Mouse (Mus musculus) heart, postnatal 4 days (tissue): ENCODE data around the gene Mospd2. TPM values are rescaled to one million over a fixed set of nuclear protein-coding genes. Genes with fewer than 3 reads are reported as not detected.

Experiments used
- DNase-seq: peaks from one replicate; pipeline ENCODE4 v3.0.0; 2021
- total RNA-seq, 2 experiments: library from RNA; stranded (reverse); gene quantifications; 2 replicates each; pipeline ENCODE4 v1.2.3; 2021

Mospd2 gene
- total RNA-seq: 10 to 100 TPM; 15.0 to 16.6 TPM

- DNase-seq: peak; percentile 86
These were observed at the start of gene Mospd2, which contains the start of gene Fancb for GRCm38 (mm10) chrX:164980193-164980775. Gene Mospd2, minus strand, starts transcription at chrX:164980375. Gene Fancb, plus strand, starts transcription at chrX:164980592.

DNA sequence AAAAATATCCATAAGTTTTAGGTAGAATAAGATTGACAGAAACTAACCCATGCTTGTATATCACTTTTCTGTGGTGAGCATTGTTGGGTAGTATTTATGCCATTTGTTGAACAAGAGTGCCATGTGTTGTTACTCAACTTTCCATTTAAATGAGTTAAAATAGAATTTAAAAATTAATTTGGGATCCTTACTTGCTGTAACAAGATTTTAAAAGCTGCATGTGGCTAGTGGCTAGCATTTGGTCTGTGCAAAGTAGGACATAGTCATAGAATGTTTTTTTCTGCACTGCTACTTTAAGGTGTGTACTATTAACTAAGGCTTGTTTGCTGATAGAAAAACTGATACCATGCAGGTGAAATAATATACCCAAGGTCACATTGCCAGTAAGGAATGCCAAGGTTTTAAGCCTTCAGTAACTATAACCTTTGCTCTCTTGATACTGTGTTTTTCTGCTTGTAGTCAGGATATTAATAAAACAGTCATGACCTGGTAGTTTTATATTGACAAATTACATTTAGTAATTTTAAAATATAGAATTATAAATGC, 24.7 kb upstream of the Mospd2 start, which contains the start of gene Gm17604:
Gm17604 (minus strand) TSS at position 51 of the 546 bp plus-strand sequence.
- no peak for DNase-seq

DNA sequence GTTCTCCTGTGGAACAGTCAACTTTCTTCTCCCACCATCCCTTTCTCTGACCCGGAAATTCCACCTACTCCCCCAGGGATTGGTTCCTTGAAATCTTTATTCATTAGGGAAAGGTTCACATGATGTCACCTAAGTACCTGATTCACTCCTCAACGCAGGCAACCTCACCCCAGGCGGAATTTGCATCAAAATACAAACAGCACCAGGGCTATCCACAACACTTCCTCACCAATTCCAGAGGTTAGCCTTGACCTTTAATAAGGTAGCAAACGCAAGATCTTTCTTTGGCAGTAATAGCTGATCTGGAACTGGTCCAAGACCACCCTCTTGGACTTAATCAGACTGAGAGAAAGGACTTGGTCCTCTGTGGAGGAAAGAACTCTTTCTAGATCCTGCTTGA, 23.0 kb upstream of the Mospd2 start:
- DNase-seq: peak; percentile 14

- DNase-seq: no peak
These were observed 1.3 kb downstream of the Mospd2 start for GRCm38 (mm10) chrX:164978866-164979265.

GRCm38 (mm10) chrX:164971206-164971605, 9.0 kb downstream of the Mospd2 start:
- no peak for DNase-seq

DNA sequence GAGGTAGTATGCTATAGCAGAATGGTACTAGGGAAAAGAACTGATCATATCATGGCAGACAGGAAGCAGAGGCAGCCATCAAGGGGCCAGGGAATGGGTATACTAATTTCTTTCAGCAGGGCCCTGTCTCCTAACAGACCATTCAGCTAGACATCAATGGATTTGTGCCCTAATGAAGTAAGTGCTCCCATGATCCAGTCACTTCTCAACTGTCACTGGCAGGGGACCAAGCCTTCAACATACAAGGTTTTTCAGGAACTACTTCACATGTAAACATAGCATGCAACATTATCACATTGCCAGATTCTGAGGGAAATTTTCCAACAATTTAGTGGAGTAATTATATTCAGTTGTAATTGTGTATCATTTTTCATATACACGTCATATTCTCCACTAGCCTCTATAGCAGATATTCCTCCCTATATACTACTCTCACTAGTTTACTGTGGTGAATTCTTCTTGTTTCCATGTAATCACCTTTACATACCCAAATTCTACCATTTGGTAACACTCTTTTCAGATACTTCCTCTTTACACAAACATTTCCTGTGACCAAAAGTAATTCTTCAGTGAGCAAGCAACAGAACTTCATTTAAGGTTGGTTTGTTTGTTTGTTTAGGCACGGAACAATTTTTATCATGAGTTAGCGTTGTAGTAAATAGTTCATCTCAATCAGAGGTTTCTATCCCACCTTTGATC, 14.3 kb downstream of the Mospd2 start:
- no peak for DNase-seq

- no peak for DNase-seq
These were observed 27.4 kb downstream of the Mospd2 start for GRCm38 (mm10) chrX:164952601-164953375.

DNA sequence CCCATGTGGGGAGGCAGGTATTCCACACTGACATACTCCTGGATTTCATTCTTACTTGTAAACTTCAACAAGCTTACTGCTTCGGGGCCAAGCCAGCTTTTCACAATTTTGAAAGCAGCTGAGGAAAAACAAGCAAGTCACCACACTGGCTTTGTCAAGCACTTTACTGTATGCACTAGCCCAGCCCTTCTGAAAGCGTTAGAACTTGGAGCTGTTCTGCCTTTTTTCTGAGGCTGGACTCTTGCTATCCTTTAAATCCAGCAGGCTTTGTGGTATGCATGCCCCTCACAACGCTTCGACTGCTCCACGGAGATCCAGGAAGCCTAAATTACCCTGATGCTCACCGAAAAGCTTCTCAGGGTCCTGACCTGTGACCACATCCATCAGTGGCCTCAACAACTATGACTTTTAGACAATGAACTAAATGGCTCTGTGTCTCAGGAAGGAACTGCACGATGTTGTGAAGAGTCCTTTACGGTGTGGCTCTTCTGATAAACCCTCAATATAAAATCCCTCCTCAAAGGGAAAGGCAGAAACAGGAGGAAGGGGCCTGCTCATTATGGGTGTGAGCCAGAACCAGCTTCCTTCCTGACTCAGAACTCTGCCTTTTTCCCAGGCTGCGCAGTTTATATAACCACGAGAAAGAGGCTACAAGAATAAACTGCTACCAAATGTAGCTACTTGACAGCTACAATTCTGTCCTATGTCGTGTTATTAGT, 28.2 kb downstream of the Mospd2 start:
- DNase-seq: no peak

GRCm38 (mm10) chrX:164941540-164941939, 38.6 kb downstream of the Mospd2 start:
- no peak for DNase-seq

GRCm38 (mm10) chrX:164912993-164913392, 67.2 kb downstream of the Mospd2 start:
- DNase-seq: no peak

DNA sequence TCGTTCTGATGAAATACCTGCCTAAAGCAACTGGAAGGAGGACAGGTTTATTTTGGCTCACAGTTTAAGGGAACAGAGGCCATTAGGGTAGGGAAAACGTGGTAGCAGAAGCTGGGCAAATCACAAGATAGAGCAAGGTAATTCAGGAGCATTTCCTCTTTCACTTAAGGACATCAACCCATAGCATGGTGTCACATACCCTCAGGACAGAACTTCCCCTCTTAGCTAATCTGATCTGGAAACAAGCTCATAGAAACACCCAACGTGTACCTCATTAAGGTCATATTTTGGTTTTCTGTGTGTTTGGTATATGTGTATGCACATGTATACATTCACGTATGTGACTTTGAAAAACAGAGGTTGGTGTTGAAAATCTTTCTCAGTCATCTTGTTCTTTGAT, 68.0 kb downstream of the Mospd2 start:
- no peak for DNase-seq

- no peak for DNase-seq
These were observed 78.3 kb downstream of the Mospd2 start for GRCm38 (mm10) chrX:164901847-164902246.

DNA sequence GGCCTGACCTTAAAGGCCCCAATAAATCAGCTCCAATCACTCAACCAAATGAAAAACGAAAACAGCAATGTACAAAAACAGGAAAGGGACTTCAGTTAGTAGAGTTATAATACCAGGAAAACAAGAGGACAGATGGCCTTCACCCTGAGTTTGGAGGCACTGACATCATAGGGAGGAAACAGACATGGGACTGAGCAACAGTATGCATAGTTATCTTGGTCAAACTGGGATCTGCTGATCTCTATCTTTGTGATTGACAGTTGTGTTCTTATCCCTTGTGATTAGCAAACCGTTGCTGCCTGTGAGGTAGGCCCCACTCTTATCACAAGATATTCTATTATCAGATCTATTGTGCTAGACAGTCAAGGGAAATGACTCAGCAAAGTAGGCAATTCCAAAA, 80.4 kb downstream of the Mospd2 start:
- no peak for DNase-seq

- no peak for DNase-seq
These were observed 93.9 kb downstream of the Mospd2 start for GRCm38 (mm10) chrX:164886260-164886659.

Other genes with a start within 250 kb of the Mospd2 start
- gene Fancb, start 217 bp upstream of the Mospd2 start, total RNA-seq: 1 to 10 TPM; 2.1 to 2.5 TPM
- gene Gm17604, start 24.5 kb upstream of the Mospd2 start, total RNA-seq: not detected